Mouse (Mus musculus) adrenal gland, postnatal 10 days (tissue): ENCODE measurements around the gene Arl13a. TPM values are rescaled to one million over a fixed set of nuclear protein-coding genes. Genes with fewer than 3 reads are reported as not detected.
"Not testable (repeated sequence)": the region's sequence is repeated elsewhere in the genome, so short reads cannot be mapped to it uniquely, and the experiment has no call there.

Experiments
- DNase-seq: peaks from one replicate; pipeline ENCODE4 v3.0.0; 2021; ENCODE audit warnings: mixed read lengths
- long read RNA-seq, 2 experiments: library from polyadenylated mRNA; stranded (forward); transcript quantifications; one replicate each; pipeline ENCODE4 v2.0.0; 2021
- total RNA-seq, 2 experiments: library from RNA; stranded (reverse); gene quantifications; 2 replicates each; pipeline ENCODE4 v1.2.3; 2021

Gene Arl13a
- total RNA-seq, result not detected
- long read RNA-seq, experiment 1, result 0 reads
- long read RNA-seq, experiment 2, partial matches to known transcripts, result 0 of 1 reads
- long read RNA-seq, experiment 2, other reads (novel, unspliced or antisense), result 1 of 1 reads

DNA sequence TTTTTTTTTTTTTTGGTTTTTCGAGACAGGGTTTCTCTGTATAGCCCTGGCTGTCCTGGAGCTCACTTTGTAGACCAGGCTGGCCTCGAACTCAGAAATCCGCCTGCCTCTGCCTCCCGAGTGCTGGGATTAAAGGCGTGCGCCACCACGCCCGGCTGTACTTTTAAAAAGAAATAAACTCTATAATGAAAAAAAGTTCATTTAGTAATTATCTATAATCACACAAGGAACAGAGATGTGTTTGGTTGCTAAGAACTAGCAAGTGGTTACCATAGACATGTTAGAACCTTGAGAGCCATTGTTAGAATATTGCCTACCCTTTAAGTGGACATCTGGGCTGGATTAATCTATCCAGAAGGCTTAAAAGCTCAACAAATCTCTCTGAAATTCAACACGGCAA is at the start of gene Arl13a:
TSS of gene Arl13a (plus strand) at position 301 of the 400 bp plus-strand sequence.
- not testable (repeated sequence) for DNase-seq

DNA sequence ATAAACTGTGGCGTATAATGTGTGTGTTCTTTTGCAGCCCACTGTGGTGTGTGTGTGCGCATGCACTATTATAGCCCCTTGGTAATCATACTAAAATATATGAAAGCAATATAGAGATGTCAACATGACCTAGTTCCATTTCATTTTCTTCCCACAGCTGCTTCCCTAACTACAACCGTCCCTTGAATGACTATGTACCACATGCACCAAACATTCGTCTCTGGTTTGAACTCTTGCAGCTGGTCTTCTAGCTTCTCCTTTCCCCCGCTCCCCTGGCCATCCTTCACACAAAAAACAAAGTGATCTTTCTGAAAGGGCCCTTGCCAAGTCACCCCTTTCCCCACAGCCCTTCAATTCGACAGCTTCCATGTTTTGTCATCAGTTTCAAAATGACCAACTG is 47.3 kb upstream of the Arl13a start:
- DNase-seq, result no peak

DNA sequence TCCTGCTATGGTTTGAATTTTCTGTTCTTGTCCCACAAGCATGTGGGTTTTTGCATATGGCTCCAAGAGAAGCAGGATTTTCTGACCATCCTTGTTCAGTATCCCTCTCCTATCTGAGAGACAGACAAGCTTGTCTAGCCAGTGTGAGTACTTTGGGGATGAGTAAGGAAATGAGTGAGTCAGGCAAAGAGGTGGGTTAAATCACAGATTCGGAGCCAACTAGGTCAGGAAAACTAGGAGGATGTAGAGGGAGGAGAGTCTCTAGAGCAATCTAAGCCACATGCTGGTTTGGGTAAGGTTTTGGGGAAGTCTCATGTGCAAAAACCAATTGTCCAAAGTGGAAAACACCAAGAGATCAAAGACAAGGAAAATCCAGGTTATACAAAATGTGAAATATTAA is 45.8 kb upstream of the Arl13a start:
- DNase-seq, result no peak

DNA sequence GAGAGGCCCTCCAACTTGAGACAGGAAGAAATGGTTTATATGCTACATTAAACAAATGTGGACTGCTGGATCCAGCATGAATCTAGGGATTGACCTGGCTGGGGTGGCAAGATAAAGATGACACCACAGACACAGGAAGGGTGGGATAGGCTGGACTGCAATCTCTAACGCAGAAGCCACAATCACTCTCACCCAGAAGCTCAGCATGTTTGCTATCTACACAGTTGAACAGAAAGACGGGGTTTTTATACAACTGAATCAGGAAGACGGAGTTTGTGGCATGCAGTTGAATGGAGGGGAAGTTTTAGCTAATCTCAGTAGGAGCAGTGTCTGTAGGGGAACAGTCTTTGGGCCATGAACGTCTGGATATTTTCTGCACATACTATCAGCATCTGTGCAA is 45.3 kb upstream of the Arl13a start:
- no peak for DNase-seq

DNA sequence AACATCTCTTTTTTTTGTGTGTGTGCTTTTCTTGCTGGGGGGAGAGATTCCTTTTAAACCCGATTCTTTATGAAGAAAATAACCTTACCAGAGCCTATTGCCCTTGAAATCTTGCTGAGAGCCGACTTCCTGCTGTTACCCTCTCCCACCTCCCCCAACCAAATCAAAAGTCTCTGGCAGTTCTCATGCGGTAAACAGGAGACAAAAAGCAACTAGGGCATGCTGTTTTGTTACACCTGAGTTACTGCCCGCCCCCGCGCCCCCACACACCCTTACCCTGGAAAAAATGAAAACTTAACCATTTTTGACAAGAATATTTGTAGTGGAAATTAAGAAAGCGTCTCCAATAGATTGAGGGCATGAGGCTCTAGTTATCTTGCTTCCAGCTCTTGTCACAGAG is 29.1 kb upstream of the Arl13a start:
- no peak for DNase-seq

DNA sequence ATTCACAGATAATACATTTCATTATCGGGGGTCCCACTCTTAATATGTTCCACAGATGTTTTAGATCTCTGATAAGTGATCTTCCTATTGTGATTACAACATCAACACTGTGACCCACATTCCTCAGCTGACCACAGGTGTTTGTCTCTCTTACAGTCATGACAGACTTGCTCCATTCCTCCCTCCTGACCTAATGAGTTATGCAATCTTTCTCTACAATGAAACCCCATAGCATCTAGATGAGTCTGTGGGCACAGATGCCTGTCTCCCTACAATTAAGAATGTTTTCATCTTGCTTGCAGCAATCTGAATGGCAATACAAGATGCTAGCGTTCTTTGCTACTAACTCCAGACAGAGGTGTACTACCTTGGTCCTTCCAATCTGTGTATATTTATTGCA is 26.9 kb upstream of the Arl13a start:
- no peak for DNase-seq

DNA sequence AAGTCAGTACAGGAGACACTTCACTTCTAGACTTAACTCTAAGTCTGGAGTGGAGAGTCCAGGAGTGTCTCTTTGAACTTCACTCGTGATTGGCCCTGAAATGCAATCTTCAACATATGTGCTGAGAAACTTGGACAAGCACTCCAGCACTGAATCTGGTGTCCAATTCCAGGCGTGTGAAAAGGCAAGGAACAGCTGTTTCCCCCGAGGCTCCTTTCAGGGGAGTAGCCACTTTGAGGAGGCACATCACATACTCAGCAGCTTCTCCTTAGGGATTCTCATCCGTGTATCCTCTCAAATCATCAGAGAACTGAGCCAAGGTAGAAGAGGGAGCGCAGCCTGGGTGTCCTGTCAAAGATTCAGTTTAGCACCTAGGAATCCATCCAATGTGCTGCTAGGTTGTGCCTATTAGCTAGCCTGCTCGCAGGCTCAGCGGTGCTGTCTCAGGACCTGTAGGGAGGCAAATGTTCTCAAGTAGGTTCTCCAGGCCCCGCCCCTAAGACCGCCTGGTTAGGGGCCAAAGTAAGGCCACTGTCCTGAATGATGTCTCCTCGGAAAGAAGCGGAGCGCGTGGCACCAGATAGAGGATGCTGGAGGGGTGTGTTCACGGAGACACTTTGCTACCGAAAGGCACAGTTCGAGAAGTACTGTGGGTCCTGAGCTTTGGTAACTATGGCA is 25.1 kb upstream of the Arl13a start, which contains the start of gene Xkrx:
TSS of gene Xkrx (minus strand) at position 34 of the 678 bp plus-strand sequence.
- peak; percentile 2 for DNase-seq

DNA sequence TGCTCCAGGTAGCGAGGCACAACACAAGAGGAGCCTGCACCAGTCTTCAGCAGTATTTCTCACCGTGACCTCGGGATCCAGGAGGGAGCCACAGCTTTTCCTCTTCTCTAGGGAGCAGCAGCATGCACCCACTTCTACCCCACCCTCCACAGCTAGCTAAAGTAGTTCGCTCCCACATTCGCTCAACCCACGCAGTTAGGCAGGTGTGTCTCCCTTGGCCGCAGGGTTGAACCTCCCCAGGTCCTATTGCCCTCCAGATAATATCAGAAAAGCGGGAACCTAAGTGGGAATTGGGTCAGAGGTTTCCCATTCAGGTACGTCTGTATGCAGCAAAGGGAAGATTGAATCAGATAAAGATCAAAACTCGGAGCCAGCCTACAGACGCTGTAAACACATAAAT is 24.5 kb upstream of the Arl13a start:
- DNase-seq, result no peak

DNA sequence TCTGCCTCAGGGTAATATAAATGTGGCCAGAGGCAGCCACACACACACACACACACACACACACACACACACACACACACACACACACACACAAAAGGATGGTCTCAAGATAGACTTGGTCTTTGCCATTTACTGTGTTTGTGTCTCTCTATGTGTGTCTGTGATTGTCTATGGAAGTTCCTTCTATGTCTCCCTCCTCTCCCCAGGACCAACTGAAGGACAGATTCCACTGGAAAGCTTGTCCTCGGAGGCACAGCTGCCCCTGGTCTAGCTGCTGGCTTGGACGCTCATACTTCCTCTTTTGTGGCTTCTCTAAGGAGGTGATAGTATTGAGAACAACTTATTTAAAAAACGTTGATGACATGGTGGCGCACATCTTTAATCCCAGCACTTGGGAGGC is 23.8 kb upstream of the Arl13a start:
- DNase-seq, result no peak

DNA sequence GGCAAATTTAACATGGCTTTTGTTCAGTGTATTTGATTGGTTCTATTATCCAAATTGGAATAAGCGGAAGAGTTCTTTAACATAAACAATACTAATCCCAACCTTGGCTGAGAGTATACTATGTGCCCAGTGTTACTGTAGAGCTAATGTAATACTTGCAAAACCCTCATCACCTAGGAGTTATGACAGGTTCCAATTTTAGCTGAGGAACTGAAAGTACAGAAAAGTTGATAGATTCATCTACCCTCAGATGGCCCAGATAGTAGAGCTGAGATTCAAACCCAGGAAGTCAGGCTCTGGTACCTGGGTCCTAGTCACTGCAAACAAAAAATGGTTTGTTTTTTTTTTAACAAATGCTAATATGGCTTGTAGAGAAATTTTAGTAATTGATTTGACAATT is 16.7 kb upstream of the Arl13a start:
- no peak for DNase-seq

DNA sequence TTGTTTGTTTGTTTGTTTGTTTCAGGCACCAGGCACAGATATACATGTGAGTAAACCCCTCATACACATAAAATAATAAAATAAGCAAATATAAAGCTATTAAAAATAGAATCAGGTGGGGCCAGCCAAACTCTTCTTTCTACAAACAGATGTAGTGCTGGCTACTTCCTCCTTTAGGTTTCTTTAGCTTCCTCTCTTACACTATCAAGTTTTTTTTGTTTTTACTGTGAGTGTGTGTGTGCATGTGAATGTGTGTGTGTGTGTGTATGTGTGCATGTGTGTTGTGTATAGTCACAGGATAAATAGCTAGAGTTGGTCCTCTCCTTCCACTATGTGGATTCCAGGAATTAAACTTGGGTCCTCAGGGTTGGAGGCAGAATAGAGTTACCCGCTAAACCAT is 12.6 kb upstream of the Arl13a start:
- no peak for DNase-seq

DNA sequence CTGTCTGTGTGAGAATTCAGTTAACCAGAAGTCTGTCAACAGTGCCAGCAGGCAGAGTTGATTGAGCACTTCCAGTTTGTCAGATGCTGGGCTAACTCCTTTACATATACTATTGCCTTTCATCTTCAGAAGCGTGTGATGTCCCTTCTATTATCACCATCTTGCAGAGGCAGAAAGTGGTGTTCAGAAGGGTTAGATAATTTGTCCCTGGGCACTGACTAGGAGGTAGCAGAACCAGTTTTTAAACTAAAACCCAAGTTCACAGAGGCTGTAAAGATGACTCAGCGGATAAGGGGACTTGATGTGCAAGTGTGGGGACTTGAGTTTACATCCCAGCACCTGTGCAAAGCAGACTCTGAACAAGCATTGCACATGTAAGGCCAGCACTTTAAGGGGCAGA is 21.2 kb downstream of the Arl13a start:
- DNase-seq, result no peak

DNA sequence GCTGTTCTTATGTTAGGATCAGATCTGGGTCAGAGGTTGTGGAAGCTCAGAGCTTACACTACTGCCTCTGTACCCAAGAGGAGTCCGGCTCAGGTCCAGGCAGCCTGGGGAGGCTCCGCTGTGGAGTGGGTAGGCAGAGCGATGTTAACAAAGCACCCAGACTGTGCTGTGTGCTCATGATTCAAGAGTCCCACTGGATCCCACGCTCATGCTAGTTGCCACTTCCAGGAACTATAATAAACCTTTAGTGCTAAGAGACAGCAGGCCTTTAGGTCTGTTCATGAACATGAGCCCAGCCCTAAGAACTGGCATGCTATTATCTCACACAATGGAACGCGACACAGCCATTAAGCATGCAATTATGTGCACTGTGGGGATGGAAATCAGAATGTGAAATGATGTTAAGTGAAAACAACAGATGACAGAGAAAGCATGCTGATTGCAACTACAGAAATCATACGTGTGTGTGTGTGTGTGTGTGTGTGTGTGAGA is 23.9 kb downstream of the Arl13a start:
- no peak for DNase-seq

DNA sequence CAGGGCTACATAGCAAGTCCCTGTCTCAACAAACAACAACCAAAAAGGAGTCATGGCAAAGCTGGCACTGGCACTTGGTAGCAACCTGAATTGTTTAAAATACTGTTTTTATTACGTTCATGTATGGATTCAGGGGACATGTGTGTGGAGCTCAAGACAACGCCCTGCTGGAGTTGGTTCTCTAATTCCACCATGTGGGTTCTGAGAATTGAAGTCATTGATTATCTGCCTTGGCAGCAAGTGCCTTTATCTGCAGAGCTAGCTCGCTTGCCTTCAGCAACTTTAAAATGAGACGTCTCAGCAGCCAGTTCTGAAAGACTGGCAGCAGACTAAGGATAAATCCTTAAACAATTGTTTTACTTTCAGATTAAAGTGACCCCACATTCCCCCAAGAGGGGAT is 30.9 kb downstream of the Arl13a start:
- DNase-seq, result no peak

DNA sequence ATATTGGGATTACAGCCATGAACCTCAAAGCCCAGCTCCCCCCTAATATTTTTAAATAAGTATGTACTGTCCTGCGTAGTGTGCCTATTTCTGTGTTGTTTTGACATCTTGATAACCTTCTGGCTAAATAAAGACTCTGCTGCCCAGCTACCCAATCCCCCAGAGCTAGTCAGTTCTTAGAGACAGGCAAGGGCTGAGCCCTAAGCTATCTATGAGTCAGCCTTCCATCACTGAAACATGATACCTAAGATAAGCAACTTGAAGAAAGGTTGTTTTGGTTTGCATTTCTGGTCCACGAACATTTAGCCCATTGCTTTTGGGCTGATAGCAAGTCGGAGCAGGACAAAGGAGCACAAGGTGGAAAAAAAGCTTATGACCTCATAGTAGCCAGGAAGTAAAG is 33.3 kb downstream of the Arl13a start:
- DNase-seq, result no peak

DNA sequence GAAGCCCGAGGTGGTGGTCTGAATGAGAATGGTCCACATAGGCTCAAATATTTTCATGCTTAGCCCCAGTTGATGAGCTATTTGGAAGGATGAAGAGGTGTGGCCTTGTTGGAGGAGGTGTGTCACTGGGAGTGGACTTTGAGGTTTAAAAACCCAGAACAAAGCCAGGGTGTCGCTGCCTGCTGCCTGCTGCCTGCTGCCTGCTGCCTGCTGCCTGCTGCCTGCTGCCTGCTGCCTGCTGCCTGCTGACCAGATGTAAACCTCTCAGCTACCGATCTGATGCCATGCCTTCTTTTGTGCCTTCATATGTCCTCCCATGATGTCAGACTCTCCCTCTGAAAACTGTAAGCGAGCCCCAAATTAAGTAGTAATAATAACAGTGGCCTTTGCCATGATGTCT is 34.6 kb downstream of the Arl13a start, which contains the start of gene Nox1:
TSS of gene Nox1 (minus strand) at position 101 of the 400 bp plus-strand sequence.
- no peak for DNase-seq

DNA sequence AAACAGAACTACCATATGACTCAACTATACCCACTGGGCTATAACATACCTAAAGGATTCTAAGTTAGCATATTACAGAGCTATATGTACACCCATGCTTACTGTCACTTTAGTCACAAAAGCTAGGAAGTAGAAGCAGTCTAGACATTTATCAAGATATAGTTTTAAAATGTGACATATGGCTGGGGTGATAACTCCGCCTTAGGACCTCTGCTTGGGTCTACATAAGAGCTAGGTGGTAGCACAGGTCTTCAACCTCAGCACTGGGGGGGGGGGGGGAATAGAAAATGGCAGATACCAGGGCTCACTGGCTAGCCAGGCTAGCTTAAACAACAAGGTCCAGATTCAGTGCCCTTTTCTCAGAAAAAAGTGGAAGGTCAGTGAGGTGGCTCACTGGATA is 45.7 kb downstream of the Arl13a start:
- DNase-seq, result no peak

DNA sequence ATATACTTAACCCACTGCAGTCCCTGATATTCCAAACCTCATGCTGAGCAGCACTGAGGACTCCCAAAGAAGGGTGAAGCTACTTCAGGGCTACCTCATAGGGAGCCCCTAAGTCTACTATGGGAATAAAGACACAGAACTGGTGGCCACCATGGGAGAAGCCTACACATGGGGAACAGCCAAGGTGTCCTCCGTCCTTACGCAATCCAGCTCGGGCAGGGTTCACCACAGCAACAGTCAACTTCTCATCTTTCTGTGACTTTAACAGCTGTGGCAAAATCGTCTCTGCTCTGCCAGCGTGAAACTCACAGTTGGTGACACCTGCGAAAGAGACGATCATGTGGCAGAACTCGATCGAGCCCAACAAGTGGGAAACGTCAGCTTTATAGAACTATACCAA is 51.0 kb downstream of the Arl13a start:
- no peak for DNase-seq

DNA sequence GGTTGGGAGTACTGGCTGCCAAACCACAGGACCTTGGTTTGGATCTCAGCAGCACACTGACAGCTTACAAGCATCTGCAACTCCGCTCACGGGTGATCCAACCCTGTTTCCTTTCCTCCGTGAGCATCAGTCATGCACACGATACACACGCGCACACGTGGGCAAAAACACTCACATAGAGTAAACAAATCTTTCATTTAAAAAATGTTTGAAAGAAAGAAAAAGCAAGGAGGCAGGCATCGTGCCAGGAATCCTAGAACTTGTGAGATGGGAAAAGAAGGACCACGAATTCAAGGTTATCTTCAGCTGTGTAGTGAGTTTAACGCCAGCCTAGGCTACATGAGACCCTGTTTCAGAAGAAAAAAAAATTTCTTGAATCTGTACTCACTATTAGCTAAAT is 58.6 kb downstream of the Arl13a start:
- no peak for DNase-seq

DNA sequence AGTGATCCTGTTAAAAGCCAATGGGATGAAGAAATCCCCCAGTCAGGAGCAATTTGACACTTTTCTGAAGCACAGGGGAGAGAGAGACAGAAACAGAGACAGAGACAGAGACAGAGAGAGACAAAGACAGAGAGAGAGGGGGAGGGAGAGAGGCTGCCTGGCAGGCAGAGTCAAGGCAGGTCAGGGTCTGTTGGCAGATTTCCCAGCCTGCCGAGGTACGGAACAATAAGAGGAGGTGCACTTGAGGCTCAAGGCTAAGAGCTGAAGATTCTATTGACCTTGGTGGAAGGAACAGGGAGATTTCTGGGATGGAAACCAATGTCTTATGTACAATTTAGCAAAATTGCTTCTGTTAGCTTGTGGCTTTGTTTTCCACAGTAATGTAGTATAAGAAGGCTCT is 60.9 kb downstream of the Arl13a start:
- peak; percentile 55 for DNase-seq
